Mouse (Mus musculus) MEL (cell line): ENCODE results near the gene Mtcp1. TPM values are rescaled to one million over a fixed set of nuclear protein-coding genes. Genes with fewer than 3 reads are reported as not detected.

Experiments used
- DNase-seq: peaks from one replicate; pipeline ENCODE4 v3.0.0; 2011; ENCODE audit warnings: low read depth, low spot score
- H3K27ac ChIP-seq: 2 replicates; pipeline ENCODE4 v1.5.1; 2012; ENCODE audit warnings: low read depth, mild to moderate bottlenecking, control low read depth, low read length, moderate library complexity; ENCODE audit not compliant: control insufficient read depth
- H3K27me3 ChIP-seq, 2 experiments: fragments of 150-350 bp in 1 of 2; sonication (generic) in 1 of 2; 2 replicates each; pipeline ENCODE4 v1.6.1; 2012; ENCODE audit warnings: low read length in 2 of 2, mild to moderate bottlenecking in 2 of 2, improper control_type of control experiment in 1 of 2, moderate library complexity in 1 of 2; ENCODE audit not compliant: insufficient read depth in 2 of 2, control insufficient read depth in 1 of 2
- H3K36me3 ChIP-seq, 2 experiments: 2 replicates each; pipeline ENCODE4 v1.6.1; 2012 to 2014; ENCODE audit warnings: low read length in 2 of 2, improper control_type of control experiment in 1 of 2, inconsistent platforms in 1 of 2, mild to moderate bottlenecking in 1 of 2; ENCODE audit not compliant: insufficient read depth in 2 of 2, control insufficient read depth in 1 of 2
- H3K4me1 ChIP-seq, 2 experiments: fragments of 150-350 bp in 1 of 2; sonication (generic) in 1 of 2; 2 replicates each; pipeline ENCODE4 v1.6.1; 2012; ENCODE audit warnings: low read length in 2 of 2, improper control_type of control experiment in 1 of 2, mild to moderate bottlenecking in 1 of 2; ENCODE audit not compliant: insufficient read depth in 2 of 2, control insufficient read depth in 1 of 2
- H3K4me3 ChIP-seq, 2 experiments: fragments of 150-350 bp in 1 of 2; sonication (generic) in 1 of 2; 2 replicates each; pipeline ENCODE4 v1.5.1; 2012; ENCODE audit warnings: low read depth in 2 of 2, low read length in 2 of 2, mild to moderate bottlenecking in 2 of 2, moderate library complexity in 2 of 2, control low read depth in 1 of 2, improper control_type of control experiment in 1 of 2; ENCODE audit not compliant: control insufficient read depth in 1 of 2, insufficient read depth in 1 of 2
- H3K79me2 ChIP-seq: 2 replicates; pipeline ENCODE4 v1.6.1; 2012; ENCODE audit warnings: mild to moderate bottlenecking, low read length, moderate library complexity; ENCODE audit not compliant: control insufficient read depth, poor library complexity, insufficient read depth
- H3K9ac ChIP-seq: 2 replicates; pipeline ENCODE4 v1.6.1; 2012; ENCODE audit warnings: low read depth, mild to moderate bottlenecking, control low read depth, low read length, moderate library complexity; ENCODE audit not compliant: control insufficient read depth, poor library complexity, severe bottlenecking
- H3K9me3 ChIP-seq: fragments of 150-350 bp; sonication (generic); replicated peaks from 2 replicates; pipeline ENCODE4 v1.6.1; 2012; ENCODE audit warnings: mild to moderate bottlenecking, low read length, improper control_type of control experiment, moderate library complexity; ENCODE audit not compliant: insufficient read depth
- CHD2 ChIP-seq: IDR thresholded peaks from 2 replicates; pipeline ENCODE4 v1.6.1; 2011; ENCODE audit warnings: low read length, improper control_type of control experiment
- E2F4 ChIP-seq: IDR thresholded peaks from 2 replicates; pipeline ENCODE4 v1.6.1; 2011; ENCODE audit warnings: low read depth, low read length, improper control_type of control experiment, borderline replicate concordance
- ELF1 ChIP-seq: IDR thresholded peaks from 2 replicates; pipeline ENCODE4 v1.6.1; 2014; ENCODE audit warnings: low read depth, mild to moderate bottlenecking, inconsistent platforms, low read length, improper control_type of control experiment, moderate library complexity
- GATA1 ChIP-seq: IDR thresholded peaks from 2 replicates; pipeline ENCODE4 v1.6.1; 2011; ENCODE audit warnings: low read depth, low read length, improper control_type of control experiment
- HCFC1 ChIP-seq: IDR thresholded peaks from 2 replicates; pipeline ENCODE4 v1.6.1; 2012; ENCODE audit warnings: low read depth, mild to moderate bottlenecking, inconsistent platforms, low read length, improper control_type of control experiment, moderate library complexity
- MAFK ChIP-seq: IDR thresholded peaks from 2 replicates; pipeline ENCODE4 v1.6.1; 2011; ENCODE audit warnings: low read depth, mild to moderate bottlenecking, low read length, improper control_type of control experiment, borderline replicate concordance
- MEF2A ChIP-seq: IDR thresholded peaks from 2 replicates; pipeline ENCODE4 v1.6.1; 2014; ENCODE audit warnings: low read depth, mild to moderate bottlenecking, inconsistent platforms, low read length, improper control_type of control experiment; ENCODE audit not compliant: poor library complexity, insufficient replicate concordance, severe bottlenecking; ENCODE audit errors: extremely low read depth
- MXI1 ChIP-seq: IDR thresholded peaks from 2 replicates; pipeline ENCODE4 v1.6.1; 2011; ENCODE audit warnings: mild to moderate bottlenecking, low read depth, low read length, improper control_type of control experiment
- MYB ChIP-seq: IDR thresholded peaks from 2 replicates; pipeline ENCODE4 v1.6.1; 2011; ENCODE audit warnings: mild to moderate bottlenecking, low read depth, low read length, improper control_type of control experiment
- POLR2A ChIP-seq, 2 experiments: IDR thresholded peaks; 2 replicates each; pipeline ENCODE4 v1.6.1; 2011 to 2012; ENCODE audit warnings: low read length in 2 of 2, mild to moderate bottlenecking in 2 of 2, control low read depth in 1 of 2, improper control_type of control experiment in 1 of 2, low read depth in 1 of 2, moderate library complexity in 1 of 2; ENCODE audit not compliant: control insufficient read depth in 1 of 2, insufficient read depth in 1 of 2, poor library complexity in 1 of 2
- RAD21 ChIP-seq: IDR thresholded peaks from 2 replicates; pipeline ENCODE4 v1.6.1; 2011; ENCODE audit warnings: mild to moderate bottlenecking, low read depth, low read length, improper control_type of control experiment
- RCOR1 ChIP-seq: IDR thresholded peaks from 2 replicates; pipeline ENCODE4 v1.6.1; 2012; ENCODE audit warnings: low read depth, mild to moderate bottlenecking, inconsistent platforms, low read length, improper control_type of control experiment
- SIN3A ChIP-seq: IDR thresholded peaks from 2 replicates; pipeline ENCODE4 v1.6.1; 2012; ENCODE audit warnings: low read length, improper control_type of control experiment, inconsistent platforms
- SMC3 ChIP-seq: IDR thresholded peaks from 2 replicates; pipeline ENCODE4 v1.6.1; 2011; ENCODE audit warnings: low read depth, low read length, improper control_type of control experiment
- TAL1 ChIP-seq: IDR thresholded peaks from 2 replicates; pipeline ENCODE4 v1.6.1; 2012; ENCODE audit warnings: mild to moderate bottlenecking, inconsistent platforms, low read length, moderate library complexity, mixed read lengths
- TCF12 ChIP-seq: IDR thresholded peaks from 2 replicates; pipeline ENCODE4 v1.6.1; 2014; ENCODE audit warnings: low read depth, mild to moderate bottlenecking, inconsistent platforms, low read length, improper control_type of control experiment, moderate library complexity
- UBTF ChIP-seq: IDR thresholded peaks from 2 replicates; pipeline ENCODE4 v1.6.1; 2012; ENCODE audit warnings: low read depth, mild to moderate bottlenecking, inconsistent platforms, low read length, improper control_type of control experiment, moderate library complexity, borderline replicate concordance; ENCODE audit not compliant: insufficient read depth
- USF1 ChIP-seq: IDR thresholded peaks from 2 replicates; pipeline ENCODE4 v1.6.1; 2014; ENCODE audit warnings: low read depth, mild to moderate bottlenecking, inconsistent platforms, low read length, improper control_type of control experiment, moderate library complexity
- USF2 ChIP-seq, 2 experiments: IDR thresholded peaks; 2 replicates each; pipeline ENCODE4 v1.6.1; 2011 to 2012; ENCODE audit warnings: improper control_type of control experiment in 2 of 2, low read length in 2 of 2, borderline replicate concordance in 1 of 2, inconsistent platforms in 1 of 2, low read depth in 1 of 2, mild to moderate bottlenecking in 1 of 2; ENCODE audit not compliant: insufficient read depth in 1 of 2
- ZMIZ1 ChIP-seq: IDR thresholded peaks from 2 replicates; pipeline ENCODE4 v1.6.1; 2012; ENCODE audit warnings: low read depth, mild to moderate bottlenecking, inconsistent platforms, low read length, improper control_type of control experiment, moderate library complexity
- ZNF384 ChIP-seq: IDR thresholded peaks from 2 replicates; pipeline ENCODE4 v1.6.1; 2012; ENCODE audit warnings: low read depth, mild to moderate bottlenecking, inconsistent platforms, low read length, improper control_type of control experiment
- polyA plus RNA-seq, 2 experiments: library from polyadenylated mRNA; stranded (reverse) in 1 of 2; unstranded in 1 of 2; fragments of >175 nt in 1 of 2; fragments of >200 nt in 1 of 2; gene quantifications; 2 replicates each; pipeline versions ENCODE4 v1.2.1 to v1.2.4; 2012; ENCODE audit warnings: low replicate concordance in 2 of 2, low read depth in 1 of 2; ENCODE audit not compliant: insufficient read length in 2 of 2, insufficient read depth in 1 of 2, missing spikeins in 1 of 2
- total RNA-seq: library from RNA; depleted of rRNA; stranded (reverse); fragments of 300-350 nt; gene quantifications from 2 replicates; pipeline ENCODE4 v1.2.3, GENCODE M21; 2012

Gene Mtcp1
- total and polyA plus RNA-seq, 3 experiments, result 4.3 to 7.6 TPM; not detected in 1

GRCm38 (mm10) chrX:75454597-75454996, 38.2 kb upstream of the Mtcp1 start:
- TF ChIP-seq GATA1, result no peak
- TF ChIP-seq TCF12, result no peak
- TF ChIP-seq RAD21, result no peak
- no peak for TF ChIP-seq E2F4
- no peak for TF ChIP-seq USF2 (IDR thresholded peaks at IDR 0.05; ENCODE audit: borderline replicate concordance in 1 of 2, insufficient read depth in 1 of 2, low read depth in 1 of 2, low read length in 2 of 2)
- TF ChIP-seq POLR2A (IDR thresholded peaks at IDR 0.05; ENCODE audit: control insufficient read depth in 1 of 2, insufficient read depth in 1 of 2, low read depth in 1 of 2, low read length in 2 of 2, poor library complexity in 1 of 2), result no peak
- no peak for TF ChIP-seq CHD2
- no peak for TF ChIP-seq SMC3
- TF ChIP-seq HCFC1, result no peak
- TF ChIP-seq MAFK, result no peak
- no peak for TF ChIP-seq MYB
- no peak for TF ChIP-seq ZMIZ1
- TF ChIP-seq ZNF384, result no peak
- TF ChIP-seq UBTF, result no peak
- DNase-seq, result no peak
- H3K36me3 ChIP-seq, result no peaks in the 10 kb centered on the region; a peak in 1 of 4 replicates
- no peak overlapping the region for H3K4me3 ChIP-seq
- H3K79me2 ChIP-seq, result no peaks in the 10 kb centered on the region
- no peaks in the 10 kb centered on the region for H3K9me3 ChIP-seq
- H3K4me1 ChIP-seq, result no peaks in the 10 kb centered on the region
- no peaks in the 10 kb centered on the region for H3K27me3 ChIP-seq
- H3K9ac ChIP-seq, result no peak overlapping the region
- no peak overlapping the region for H3K27ac ChIP-seq

- no peak for DNase-seq
- H3K27ac ChIP-seq, result no peak overlapping the region
- H3K4me1 ChIP-seq, result no peaks in the 10 kb centered on the region
These were observed 6.7 kb downstream of the Mtcp1 start for GRCm38 (mm10) chrX:75409711-75410110.

More at GRCm38 (mm10) chrX:75409711-75410110, 6.7 kb downstream of the Mtcp1 start:
- no peak overlapping the region for H3K4me3 ChIP-seq
- H3K9me3 ChIP-seq, result no peaks in the 10 kb centered on the region
- peaks cover 0 to 4% of the 10 kb centered on the region in 2 experiments; a peak in 2 of 4 replicates for H3K36me3 ChIP-seq
- no peak for TF ChIP-seq RAD21
- TF ChIP-seq MAFK, result no peak
- no peak for TF ChIP-seq USF1
- no peak for TF ChIP-seq MXI1
- no peak for TF ChIP-seq ZNF384
- no peak for TF ChIP-seq SIN3A
- no peak for TF ChIP-seq TCF12
- no peak for TF ChIP-seq ELF1
- no peak for TF ChIP-seq UBTF
- no peak for TF ChIP-seq TAL1
- TF ChIP-seq MEF2A, result no peak
- TF ChIP-seq RCOR1, result no peak
- no peak overlapping the region for H3K9ac ChIP-seq
- H3K27me3 ChIP-seq, result no peaks in the 10 kb centered on the region
- H3K79me2 ChIP-seq, result no peaks in the 10 kb centered on the region
